Comparison of ENCODE assay signal across 8 mouse cellular contexts in the genomic region with DNA sequence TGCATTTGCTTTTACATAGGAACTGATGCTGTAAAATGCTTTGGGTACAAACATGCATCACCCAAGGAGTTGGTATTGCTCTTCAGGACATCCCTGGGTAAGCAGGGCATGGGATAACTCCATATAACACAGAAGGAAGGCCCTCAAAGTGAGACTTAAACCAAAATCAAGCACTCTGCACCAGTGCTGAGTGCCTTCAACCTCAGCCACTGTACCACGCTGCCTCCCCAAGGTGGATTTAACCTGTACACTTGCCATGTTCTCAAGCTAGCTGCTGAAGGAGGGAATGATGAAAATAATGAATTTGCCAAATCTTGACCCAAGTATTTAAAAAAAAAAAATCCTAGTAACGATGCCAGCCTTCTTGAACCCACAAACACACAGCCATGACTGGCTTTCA. TPM values are rescaled to one million over a fixed set of nuclear protein-coding genes. Genes with fewer than 3 reads are reported as not detected.
DNase-seq lines count a peak whose midpoint lies in the region; ATAC-seq and TF ChIP-seq lines count a peak whose summit lies in the region.

No protein-coding gene starts in this region.

- H3K27ac ChIP-seq in kidney, embryonic 16.5 days (ENCODE audit: low read length): no peak overlapping the region
- H3K27ac ChIP-seq in bone marrow, adult 2 months (ENCODE audit: control insufficient read depth, insufficient read depth, low read depth, low read length, poor library complexity): no peak overlapping the region
- H3K27ac ChIP-seq in hindbrain, embryonic 12.5 days: no peak overlapping the region
- no peak overlapping the region for H3K27ac ChIP-seq in midbrain, embryonic 13.5 days

- TF ChIP-seq CTCF in bone marrow, adult 2 months (IDR thresholded peaks at IDR 0.05; ENCODE audit: control insufficient read depth, insufficient read depth, low read length): no peak

- WGBS in kidney, embryonic 16.5 days: 53% methylated on average over 2 of the region's 2 CpGs
- WGBS in bone marrow, adult 2 months: 46% methylated on average over 2 of the region's 2 CpGs
- 47% methylated on average over 2 of the region's 2 CpGs for WGBS in hindbrain, embryonic 12.5 days
- 38% methylated on average over 2 of the region's 2 CpGs for WGBS in midbrain, embryonic 13.5 days

- H3K9ac ChIP-seq in kidney, embryonic 16.5 days (replicated peaks; ENCODE audit: low read length): no peak overlapping the region; the same call in 1 of the 2 replicates
- H3K9ac ChIP-seq in hindbrain, embryonic 12.5 days: peak overlapping the region; percentile 33; the same call in 1 of the 2 replicates
- peak overlapping the region; percentile 83; the same call in 1 of the 2 replicates for H3K9ac ChIP-seq in midbrain, embryonic 13.5 days (replicated peaks)

- TF ChIP-seq POLR2A in bone marrow, adult 2 months (IDR thresholded peaks at IDR 0.05; ENCODE audit: borderline replicate concordance, control insufficient read depth, low read depth, low read length): no peak

- H3K4me1 ChIP-seq in kidney, embryonic 16.5 days (ENCODE audit: insufficient read depth, low read length): peaks cover 25% of the 10 kb centered on the region; the same call in 1 of the 2 replicates
- H3K4me1 ChIP-seq in bone marrow, adult 2 months (ENCODE audit: control insufficient read depth, insufficient read depth, low read length): peaks cover 2% of the 10 kb centered on the region; the same call in 1 of the 2 replicates
- H3K4me1 ChIP-seq in hindbrain, embryonic 12.5 days: peaks cover 18% of the 10 kb centered on the region
- peaks cover 25% of the 10 kb centered on the region for H3K4me1 ChIP-seq in midbrain, embryonic 13.5 days (replicated peaks)

- H3K36me3 ChIP-seq in kidney, embryonic 16.5 days (ENCODE audit: insufficient read depth, low read length): no peaks in the 10 kb centered on the region
- no peaks in the 10 kb centered on the region for H3K36me3 ChIP-seq in hindbrain, embryonic 12.5 days
- no peaks in the 10 kb centered on the region for H3K36me3 ChIP-seq in midbrain, embryonic 13.5 days

- peak overlapping the region; percentile 62 for H3K4me2 ChIP-seq in kidney, embryonic 16.5 days (replicated peaks; ENCODE audit: low read depth, low read length)
- H3K4me2 ChIP-seq in hindbrain, embryonic 12.5 days (replicated peaks): peak overlapping the region; percentile 69
- peak overlapping the region; percentile 68 for H3K4me2 ChIP-seq in midbrain, embryonic 13.5 days (replicated peaks)

- H3K27me3 ChIP-seq in kidney, embryonic 16.5 days (ENCODE audit: insufficient read depth, low read length): no peaks in the 10 kb centered on the region
- no peaks in the 10 kb centered on the region for H3K27me3 ChIP-seq in hindbrain, embryonic 12.5 days
- no peaks in the 10 kb centered on the region for H3K27me3 ChIP-seq in midbrain, embryonic 13.5 days

- ATAC-seq in kidney, embryonic 16.5 days (ENCODE audit: low FRiP score, low TSS enrichment): no peak
- no peak for ATAC-seq in hindbrain, embryonic 12.5 days (ENCODE audit: low FRiP score)
- ATAC-seq in midbrain, embryonic 13.5 days: no peak

- H3K9me3 ChIP-seq in kidney, embryonic 16.5 days (ENCODE audit: low read length): no peaks in the 10 kb centered on the region
- H3K9me3 ChIP-seq in hindbrain, embryonic 12.5 days (replicated peaks): no peaks in the 10 kb centered on the region
- H3K9me3 ChIP-seq in midbrain, embryonic 13.5 days: no peaks in the 10 kb centered on the region

- H3K4me3 ChIP-seq in kidney, embryonic 16.5 days (ENCODE audit: low read length): peak overlapping the region; percentile 82
- H3K4me3 ChIP-seq in bone marrow, adult 2 months (replicated peaks; ENCODE audit: control insufficient read depth, low read depth, low read length): peak overlapping the region; percentile 61
- peak overlapping the region; percentile 84; the same call in 1 of the 2 replicates for H3K4me3 ChIP-seq in hindbrain, embryonic 12.5 days
- H3K4me3 ChIP-seq in midbrain, embryonic 13.5 days (replicated peaks): peak overlapping the region; percentile 74

- DNase-seq in kidney, adult 18-20 months: no peak
- no peak for DNase-seq in layer of hippocampus, adult 9-10 months (ENCODE audit: low spot score)
- no peak for DNase-seq in lung, postnatal 36 days
- DNase-seq in kidney, postnatal 25 days: no peak

RNA-seq across cellular contexts. Expression of a gene that starts 1.3 kb away (rescaled TPM):
- polyA plus RNA-seq in kidney, embryonic 16.5 days (2015; fragmentation: Nextera tagmentation; extraction: Ambion mirVana): 8.1 and 9.5 TPM in 2 replicates
- polyA plus RNA-seq in bone marrow, adult 2 months (2011; ENCODE audit: insufficient read depth, insufficient read length, low replicate concordance, missing spikeins): 16.9 and 17.0 TPM in 2 replicates
- 16.3 and 17.0 TPM in 2 replicates for polyA plus RNA-seq in hindbrain, embryonic 12.5 days (2016; fragmentation: Nextera tagmentation; extraction: Ambion mirVana)
- polyA plus RNA-seq in midbrain, embryonic 13.5 days (2015; fragmentation: Nextera tagmentation; extraction: Ambion mirVana): 6.6 and 8.3 TPM in 2 replicates
